Mouse (Mus musculus) ES-Bruce4 (cell line): ENCODE measurements around the gene Rassf3. TPM values are rescaled to one million over a fixed set of nuclear protein-coding genes. Genes with fewer than 3 reads are reported as not detected.

Experiments
- H3K27ac ChIP-seq: 2 replicates; pipeline ENCODE4 v1.5.1; 2012; ENCODE audit warnings: low read length, inconsistent platforms; ENCODE audit not compliant: insufficient read depth
- H3K27me3 ChIP-seq: 2 replicates; pipeline ENCODE4 v1.6.1; 2012; ENCODE audit warnings: mild to moderate bottlenecking, low read length, inconsistent platforms; ENCODE audit not compliant: control insufficient read depth, poor library complexity, insufficient read depth, severe bottlenecking
- H3K36me3 ChIP-seq: 2 replicates; pipeline ENCODE4 v1.6.1; 2012; ENCODE audit warnings: inconsistent platforms, mild to moderate bottlenecking, low read length, moderate library complexity; ENCODE audit not compliant: control insufficient read depth, poor library complexity, insufficient read depth, severe bottlenecking
- H3K4me1 ChIP-seq: one replicate; pipeline ENCODE4 v1.8.1; 2011; ENCODE audit warnings: low read length; ENCODE audit not compliant: control insufficient read depth, insufficient read depth
- H3K4me3 ChIP-seq: 2 replicates; pipeline ENCODE4 v1.5.1; 2011; ENCODE audit warnings: low read depth, mild to moderate bottlenecking, low read length
- H3K9ac ChIP-seq: 2 replicates; pipeline ENCODE4 v1.6.1; 2012; ENCODE audit warnings: low read depth, mild to moderate bottlenecking, inconsistent platforms; ENCODE audit not compliant: poor library complexity, severe bottlenecking
- H3K9me3 ChIP-seq: replicated peaks from 2 replicates; pipeline ENCODE4 v1.6.1; 2012; ENCODE audit warnings: mild to moderate bottlenecking, low read length, inconsistent platforms; ENCODE audit not compliant: control insufficient read depth, poor library complexity, insufficient read depth, severe bottlenecking
- CTCF ChIP-seq: IDR thresholded peaks from one replicate; pipeline ENCODE4 v1.8.1; 2011; ENCODE audit warnings: low read depth, low read length
- EP300 ChIP-seq: IDR thresholded peaks from 2 replicates; pipeline ENCODE4 v1.6.1; 2011; ENCODE audit warnings: low read depth, low read length; ENCODE audit not compliant: insufficient read depth
- POLR2A ChIP-seq: IDR thresholded peaks from one replicate; pipeline ENCODE4 v1.8.1; 2011; ENCODE audit warnings: low read length; ENCODE audit not compliant: insufficient read depth
- polyA plus RNA-seq: library from polyadenylated mRNA; stranded (reverse); fragments of >200 nt; gene quantifications from 2 replicates; pipeline ENCODE4 v1.2.4, GENCODE M21; 2011; ENCODE audit warnings: low read depth; ENCODE audit not compliant: missing spikeins, insufficient read depth, insufficient read length

Gene Rassf3
- polyA plus RNA-seq, 1 experiment = 41.7 TPM

DNA sequence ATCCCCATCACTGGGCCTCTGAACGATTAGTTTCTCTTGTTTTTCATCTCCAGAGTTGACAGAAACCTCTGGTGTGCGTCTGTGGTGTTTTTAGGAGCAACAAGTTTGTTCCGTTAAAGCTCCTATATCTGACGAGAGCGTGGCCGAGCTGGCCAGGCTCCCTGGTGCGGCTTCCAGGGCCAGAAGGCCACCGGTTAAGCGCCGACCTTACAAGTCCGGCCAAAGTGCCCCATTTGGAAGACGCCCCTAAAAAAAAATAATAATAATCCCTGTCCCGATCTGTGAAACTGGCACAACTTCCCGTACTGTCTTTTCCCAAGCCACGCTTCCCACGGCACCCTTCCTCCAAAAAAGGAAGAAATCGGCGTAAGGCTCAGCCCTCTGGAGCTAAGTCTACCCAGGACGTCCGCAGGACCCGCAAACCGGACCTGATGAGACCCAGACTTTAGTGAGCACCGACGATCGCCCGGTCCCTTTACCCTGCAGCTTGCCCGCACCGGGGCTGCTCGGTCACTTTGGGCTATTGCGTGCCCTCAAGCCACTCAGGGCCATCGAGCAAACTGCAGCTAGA lies 961 bp downstream of the Rassf3 start:
- H3K4me3 ChIP-seq = peak overlapping the region; percentile 83
- no peaks in the 10 kb centered on the region for H3K36me3 ChIP-seq
- H3K9me3 ChIP-seq = no peaks in the 10 kb centered on the region
- no peak for TF ChIP-seq CTCF
- TF ChIP-seq POLR2A = no peak
- no peak for TF ChIP-seq EP300
- H3K27me3 ChIP-seq = no peaks in the 10 kb centered on the region
- no peak overlapping the region for H3K27ac ChIP-seq
- peaks cover 3% of the 10 kb centered on the region for H3K4me1 ChIP-seq
- peak overlapping the region; percentile 79 for H3K9ac ChIP-seq

DNA sequence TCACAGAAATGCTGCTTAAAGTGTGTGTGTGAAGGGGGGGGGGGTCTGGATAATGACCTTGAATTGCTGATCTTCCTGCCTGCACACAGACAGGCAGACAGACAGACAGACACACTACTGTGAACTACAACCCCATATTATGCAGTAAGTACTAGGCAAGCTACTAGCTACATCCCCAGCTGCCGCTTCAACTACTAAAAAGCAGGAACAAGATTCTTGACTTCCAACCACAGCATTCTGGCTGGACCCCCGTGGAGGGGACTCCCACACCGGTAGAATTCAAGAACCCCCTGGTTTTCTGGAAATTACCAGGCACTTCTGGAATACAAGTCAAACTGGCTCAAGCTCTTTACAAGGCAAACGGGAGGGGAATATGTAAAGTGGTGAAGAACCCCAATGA lies 1.9 kb downstream of the Rassf3 start:
- no peak for TF ChIP-seq POLR2A
- TF ChIP-seq EP300 = no peak
- no peak for TF ChIP-seq CTCF
- peaks cover 4% of the 10 kb centered on the region for H3K4me1 ChIP-seq
- no peak overlapping the region for H3K27ac ChIP-seq
- no peaks in the 10 kb centered on the region for H3K27me3 ChIP-seq
- peak overlapping the region; percentile 79 for H3K9ac ChIP-seq
- H3K4me3 ChIP-seq = peak overlapping the region; percentile 61; the same call in 1 of the 2 replicates
- H3K9me3 ChIP-seq = no peaks in the 10 kb centered on the region
- no peaks in the 10 kb centered on the region for H3K36me3 ChIP-seq

DNA sequence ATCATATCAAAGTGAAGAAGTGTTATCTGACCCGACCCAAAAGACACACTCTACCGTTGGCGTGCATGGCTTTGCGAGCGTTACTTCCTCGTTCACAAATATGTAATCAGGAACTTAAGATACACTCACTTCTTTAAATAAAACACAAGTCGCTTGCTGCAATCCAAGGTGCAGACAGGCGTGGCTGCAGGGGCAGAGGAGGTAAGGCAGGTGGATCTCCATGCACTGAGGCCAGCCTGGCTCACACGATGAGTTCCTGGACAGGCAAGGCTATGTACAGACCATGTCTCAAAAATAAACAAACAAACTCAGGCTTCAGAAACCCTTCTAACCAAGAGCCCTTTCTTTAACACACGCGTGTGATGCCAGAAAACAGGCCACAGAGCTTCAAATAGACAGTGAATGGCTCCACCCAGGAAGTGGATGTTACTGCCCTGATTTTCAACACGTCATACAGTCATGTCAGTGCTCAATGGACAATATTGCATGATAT lies 2.4 kb downstream of the Rassf3 start:
- Histone ChIP-seq H3K27ac (no peak overlapping the region), H3K36me3 (no peaks in the 10 kb centered on the region), H3K4me1 (peaks cover 7% of the 10 kb centered on the region), H3K4me3 (peak overlapping the region; percentile 41), H3K9ac (no peak overlapping the region), H3K27me3 (no peaks in the 10 kb centered on the region), H3K9me3 (no peaks in the 10 kb centered on the region)
- TF ChIP-seq POLR2A (no peak), CTCF (no peak), EP300 (no peak)

- H3K36me3 ChIP-seq = no peaks in the 10 kb centered on the region
- H3K27me3 ChIP-seq = no peaks in the 10 kb centered on the region
- no peak for TF ChIP-seq CTCF
- no peak for TF ChIP-seq POLR2A
- TF ChIP-seq EP300 = no peak
- no peaks in the 10 kb centered on the region for H3K9me3 ChIP-seq
- peaks cover 9% of the 10 kb centered on the region for H3K4me1 ChIP-seq
- H3K27ac ChIP-seq = no peak overlapping the region
- no peak overlapping the region for H3K9ac ChIP-seq
- H3K4me3 ChIP-seq = no peak overlapping the region
Observed at GRCm38 (mm10) chr10:121472593-121473217, 3.4 kb downstream of the Rassf3 start.

DNA sequence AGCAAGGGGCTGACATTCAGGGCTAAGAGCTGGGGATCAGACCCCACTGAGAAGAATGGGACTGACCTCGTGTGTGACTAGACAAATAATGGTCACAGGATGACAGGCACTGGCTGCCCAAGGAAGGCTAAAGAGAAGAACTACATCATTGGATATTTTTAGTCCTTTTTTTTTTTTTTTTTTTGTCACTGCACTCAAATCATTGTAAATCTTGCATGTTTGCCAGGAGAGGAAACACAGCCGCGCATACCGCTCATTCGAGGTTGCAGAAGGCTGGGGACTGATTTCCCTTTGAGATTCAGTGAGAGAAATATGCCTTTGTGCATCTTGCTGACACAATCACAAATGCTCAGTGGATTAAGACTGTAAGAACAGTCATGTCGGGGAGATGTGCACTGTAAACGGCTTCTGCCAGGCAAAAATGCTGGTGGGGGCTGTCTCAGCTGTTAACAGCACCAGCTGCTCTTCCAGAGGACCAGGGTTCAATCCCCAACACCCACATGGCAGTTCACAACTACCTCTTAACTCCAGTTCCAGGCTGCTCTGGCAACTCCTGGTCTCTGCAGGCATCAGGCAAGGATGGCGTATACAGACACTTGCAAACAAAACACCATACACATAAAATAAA lies 4.5 kb downstream of the Rassf3 start:
- peaks cover 10% of the 10 kb centered on the region for H3K4me1 ChIP-seq
- H3K4me3 ChIP-seq = no peak overlapping the region
- no peaks in the 10 kb centered on the region for H3K36me3 ChIP-seq
- no peaks in the 10 kb centered on the region for H3K9me3 ChIP-seq
- H3K27ac ChIP-seq = no peak overlapping the region
- TF ChIP-seq POLR2A (no peak), EP300 (no peak), CTCF (no peak)
- H3K9ac ChIP-seq = no peak overlapping the region
- no peaks in the 10 kb centered on the region for H3K27me3 ChIP-seq

DNA sequence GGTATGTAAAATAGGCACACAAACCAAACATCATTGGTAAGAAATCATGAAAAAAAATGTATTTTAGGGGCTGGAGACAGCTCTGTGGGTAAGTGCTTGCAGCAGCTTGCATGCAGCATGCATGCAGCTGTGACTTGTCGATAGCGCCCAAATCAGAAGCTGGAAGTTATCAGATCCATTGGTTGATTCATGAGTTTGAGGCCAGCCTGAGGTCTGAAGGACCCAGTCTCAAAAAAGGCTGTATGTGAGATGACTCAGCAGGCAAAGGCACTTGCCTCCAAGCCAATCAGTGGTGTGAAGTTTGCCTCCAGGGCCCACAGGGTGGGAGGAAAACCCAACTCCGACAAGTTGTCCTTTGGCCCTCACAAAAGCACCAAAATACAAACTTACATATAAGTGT lies 6.5 kb downstream of the Rassf3 start:
- no peak for TF ChIP-seq CTCF
- TF ChIP-seq EP300 = 0 out of 2 replicates have a peak, but pooled peaks have one; percentile 31
- no peak for TF ChIP-seq POLR2A

More for the DNA sequence above, 6.5 kb downstream of the Rassf3 start:
- peaks cover 10% of the 10 kb centered on the region for H3K4me1 ChIP-seq
- no peaks in the 10 kb centered on the region for H3K36me3 ChIP-seq
- H3K9ac ChIP-seq = no peak overlapping the region
- H3K27me3 ChIP-seq = no peaks in the 10 kb centered on the region
- no peaks in the 10 kb centered on the region for H3K9me3 ChIP-seq
- H3K27ac ChIP-seq = no peak overlapping the region
- no peak overlapping the region for H3K4me3 ChIP-seq
